Mouse (Mus musculus) 3134 (cell line): ENCODE data around the gene Sptbn2.
A peak's percentile ranks its signal among the peaks of the same experiment; 100 is the strongest.

ENCODE experiments used
- DNase-seq: peaks from one replicate; pipeline ENCODE4 v3.0.0-alpha.2; 2011; ENCODE audit warnings: low spot score; ENCODE audit not compliant: insufficient read length; ENCODE audit errors: extremely low read depth

Gene Sptbn2

DNA sequence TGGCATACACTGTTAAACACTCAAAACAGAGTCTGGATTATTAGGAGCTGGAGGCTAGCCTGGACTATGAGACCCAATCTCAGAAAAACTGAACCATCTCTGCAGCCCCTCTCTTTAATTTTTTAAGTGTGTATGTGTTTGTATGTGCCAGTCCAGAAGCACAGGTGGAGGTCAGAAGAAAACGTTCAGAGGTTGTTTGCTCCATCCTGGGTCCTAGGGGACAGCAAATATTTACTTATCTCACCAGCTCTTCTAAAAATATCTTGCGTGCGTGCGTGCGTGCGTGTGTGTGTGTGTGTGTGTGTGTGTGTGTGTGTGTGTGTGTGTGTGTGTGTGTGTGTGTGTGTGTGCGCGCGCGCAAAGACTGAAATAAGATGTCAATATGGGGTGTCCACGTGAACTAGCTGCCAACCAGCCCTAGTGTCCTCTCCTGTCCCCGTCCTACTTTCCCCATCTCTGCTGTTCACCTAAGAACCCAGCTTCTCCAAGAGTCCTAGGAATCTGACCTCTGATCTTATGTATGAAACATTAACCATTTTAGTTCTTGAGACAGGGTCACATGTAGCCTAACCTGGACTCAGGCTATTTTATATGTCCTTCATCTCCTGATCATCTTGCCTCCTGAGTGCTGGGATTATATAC, 56.7 kb downstream of the Sptbn2 start:
- DNase-seq, result no peak

GRCm38 (mm10) chr19:4772785-4773184, 61.8 kb downstream of the Sptbn2 start:
- DNase-seq, result no peak

DNA sequence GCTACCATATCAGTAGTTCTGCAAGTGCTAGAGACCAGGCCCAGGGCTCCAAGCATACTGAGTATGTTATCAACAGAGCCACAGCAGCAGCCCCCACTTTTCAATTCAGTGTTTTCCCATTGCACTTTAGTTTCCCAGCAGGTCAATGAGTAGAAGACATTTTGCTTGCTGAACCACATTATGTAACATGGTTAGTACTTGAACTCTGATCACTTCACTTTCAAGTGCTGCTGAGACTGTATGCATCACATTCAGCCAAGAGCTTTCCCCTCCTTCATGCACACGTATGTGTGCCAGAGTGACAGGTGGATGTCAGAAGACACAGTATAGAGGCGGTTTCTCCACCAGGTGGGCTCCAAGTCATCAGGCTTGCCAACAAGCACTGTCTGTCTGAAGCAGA, 71.9 kb downstream of the Sptbn2 start:
- DNase-seq, result no peak

DNA sequence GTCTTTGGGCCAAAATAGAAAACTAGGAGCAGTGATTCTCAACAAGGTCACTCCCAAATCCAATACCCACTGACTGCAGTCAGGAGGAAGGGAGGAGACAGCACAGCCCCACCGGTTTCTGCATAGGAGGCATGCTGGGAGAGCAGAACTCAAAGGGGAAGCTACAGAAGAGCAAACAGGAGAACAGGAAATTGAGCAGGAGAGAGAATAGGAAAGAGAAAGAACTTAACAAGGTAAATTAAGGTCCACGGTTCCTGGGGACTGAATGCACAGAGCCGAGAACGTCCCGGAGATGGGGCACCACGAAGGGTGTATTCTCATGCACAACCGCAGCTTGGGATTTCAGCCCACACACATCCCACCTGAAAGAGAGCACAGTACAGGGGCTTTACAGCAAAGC, 74.2 kb downstream of the Sptbn2 start:
- DNase-seq, result no peak

DNA sequence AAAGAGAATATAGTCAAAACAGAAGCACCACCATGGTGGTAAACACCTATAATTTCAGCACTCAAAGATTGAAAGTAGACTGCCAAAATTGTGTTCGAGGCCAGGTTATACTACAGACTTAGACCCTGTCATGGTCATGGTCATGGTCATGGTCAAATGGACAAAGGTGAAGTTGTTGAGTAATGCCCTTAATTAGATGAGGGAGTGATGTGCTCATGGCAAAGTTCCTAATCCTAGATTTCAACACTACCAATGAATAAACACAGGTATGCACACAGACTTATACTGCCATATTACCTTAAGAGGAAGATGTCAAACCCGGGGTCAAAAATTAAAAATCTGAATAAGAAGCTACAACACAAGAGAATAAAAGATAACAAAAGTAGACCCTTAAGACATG, 75.3 kb downstream of the Sptbn2 start:
- no peak for DNase-seq

DNA sequence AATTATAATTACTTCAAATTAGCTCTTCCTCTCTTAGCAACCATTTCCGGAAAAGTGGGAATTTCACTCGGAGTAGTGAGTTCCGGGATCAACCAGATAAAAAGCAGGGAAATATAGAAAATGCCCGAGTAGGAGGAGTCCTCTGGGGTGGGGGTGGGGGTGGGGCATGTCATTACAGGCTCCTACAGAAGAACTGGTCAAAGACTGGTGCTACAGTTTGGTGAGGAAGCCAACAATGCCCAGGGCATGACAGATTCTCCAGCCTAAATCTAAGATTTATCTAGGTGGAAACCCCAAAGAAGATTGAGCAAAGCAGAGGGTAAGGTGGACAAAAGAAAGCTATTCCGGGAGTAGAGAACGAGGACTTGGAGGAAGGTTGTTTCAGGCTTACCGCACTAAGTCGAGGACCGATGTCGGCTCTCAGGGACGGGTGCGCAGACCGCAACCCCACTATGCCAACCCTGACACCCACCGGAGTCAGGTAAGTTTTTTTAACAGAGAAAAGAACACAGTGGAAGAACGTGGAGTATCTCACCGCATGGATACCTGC, 82.4 kb downstream of the Sptbn2 start:
- no peak for DNase-seq

DNA sequence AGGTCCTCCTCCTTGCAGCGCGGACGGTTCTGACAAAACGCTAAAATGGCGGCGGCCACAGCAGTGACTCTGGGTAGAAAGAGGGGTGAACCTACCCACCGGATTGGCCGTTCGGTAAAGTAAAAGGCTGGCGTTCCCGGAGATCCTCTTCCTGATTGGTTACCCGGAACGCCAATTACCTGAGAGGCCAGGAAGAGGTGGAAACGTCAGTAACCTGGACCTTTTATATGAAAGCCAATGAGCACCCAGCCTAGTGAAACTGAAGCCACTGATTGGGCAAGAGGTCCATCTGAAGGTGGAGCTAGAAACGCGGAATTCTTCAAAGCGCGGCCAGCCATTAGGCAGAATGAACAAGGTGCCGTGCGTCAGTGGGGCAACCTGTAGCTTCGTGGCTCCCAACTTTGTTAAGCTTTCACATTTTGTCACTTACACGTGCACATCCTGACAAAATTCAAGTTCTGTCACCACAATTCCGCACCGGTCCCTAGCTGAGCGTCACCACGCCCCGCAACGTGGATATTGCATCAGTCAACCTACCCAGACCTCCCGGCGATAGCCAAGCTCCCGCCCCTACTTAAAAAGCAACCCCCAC, 83.0 kb downstream of the Sptbn2 start, which contains the start of gene Rbm4:
TSS of gene Rbm4 (minus strand) at position 71 of the 592 bp plus-strand sequence.
- peak; percentile 90 for DNase-seq

GRCm38 (mm10) chr19:4795929-4796328, 85.0 kb downstream of the Sptbn2 start:
- no peak for DNase-seq

DNA sequence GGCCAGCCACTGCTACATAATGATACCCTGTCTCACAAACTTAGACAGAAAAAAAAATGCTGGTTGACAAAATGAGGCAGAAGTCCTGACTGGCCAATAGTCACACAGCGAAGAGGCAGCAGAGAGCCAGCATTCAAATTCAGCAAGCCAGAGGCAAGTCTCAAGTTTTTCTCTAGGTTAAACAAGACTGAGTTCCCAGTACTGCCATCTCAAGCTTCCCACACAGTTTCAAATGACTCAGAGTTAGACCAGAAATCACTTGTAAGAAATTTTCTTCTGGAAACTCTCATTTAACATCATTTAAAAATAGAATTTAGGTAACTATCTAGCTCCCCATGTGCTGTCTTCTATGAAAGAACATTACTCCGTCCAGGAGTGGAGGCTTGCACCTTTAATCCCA, 86.9 kb downstream of the Sptbn2 start:
- no peak for DNase-seq

- no peak for DNase-seq
Observed at GRCm38 (mm10) chr19:4799083-4799482, 88.1 kb downstream of the Sptbn2 start.
